In genomic region chr14:34499664-34500063, GRCm38 (mm10) we compare ENCODE assay signal across 13 mouse cellular contexts. TPM values are rescaled to one million over a fixed set of nuclear protein-coding genes. Genes with fewer than 3 reads are reported as not detected.
DNase-seq lines count a peak whose midpoint lies in the region; ATAC-seq and TF ChIP-seq lines count a peak whose summit lies in the region.
"Had no signal": no experiment of that assay in that cellular context is flagged by ENCODE, and none has a peak within 500 bp of the region (broad histone marks: within the 10 kb centered on the region; RNA-seq: fewer than 3 reads in every experiment).

No protein-coding gene starts in this region.

- no peak for DNase-seq in kidney, adult 8-10 months
- DNase-seq in hindbrain, postnatal 0 days (ENCODE audit: low spot score): no peak
- DNase-seq in cerebellum, adult 8-10 months: no peak
- DNase-seq in spleen, postnatal 36 days (ENCODE audit: low spot score in 2 of 2): no peak
- no peak for DNase-seq in gastrocnemius, postnatal 25 days
- DNase-seq: adrenal gland, postnatal 25 days; thymus, postnatal 25 days had no signal

- no peak for TF ChIP-seq CTCF in hindbrain, postnatal 0 days (IDR thresholded peaks at IDR 0.05; ENCODE audit: low read depth)

- 61% methylated on average over 4 of the region's 4 CpGs for WGBS in kidney, embryonic 14.5 days
- 76% methylated on average over 4 of the region's 4 CpGs for WGBS in forebrain, embryonic 12.5 days
- WGBS in hindbrain, postnatal 0 days: 54% methylated on average over 4 of the region's 4 CpGs
- 74% methylated on average over 4 of the region's 4 CpGs for WGBS in neural tube, embryonic 12.5 days

- H3K4me2 ChIP-seq in kidney, embryonic 14.5 days (replicated peaks; ENCODE audit: low read depth, low read length): peak overlapping the region; percentile 58
- H3K4me2 ChIP-seq in forebrain, embryonic 12.5 days: peak overlapping the region; percentile 64
- peak overlapping the region; percentile 76 for H3K4me2 ChIP-seq in hindbrain, postnatal 0 days (ENCODE audit: low read depth, low read length)
- peak overlapping the region; percentile 65; the same call in 1 of the 2 replicates for H3K4me2 ChIP-seq in neural tube, embryonic 12.5 days (replicated peaks)

- H3K9ac ChIP-seq in kidney, embryonic 14.5 days (ENCODE audit: low read depth, low read length): no peak overlapping the region
- no peak overlapping the region for H3K9ac ChIP-seq in forebrain, embryonic 12.5 days
- no peak overlapping the region for H3K9ac ChIP-seq in hindbrain, postnatal 0 days (replicated peaks; ENCODE audit: low read length)
- H3K9ac ChIP-seq in neural tube, embryonic 12.5 days: no peak overlapping the region

- ATAC-seq in kidney, embryonic 14.5 days (ENCODE audit: low FRiP score, low TSS enrichment): no peak
- ATAC-seq in forebrain, embryonic 12.5 days (ENCODE audit: low FRiP score): no peak
- no peak for ATAC-seq in hindbrain, postnatal 0 days
- no peak for ATAC-seq in neural tube, embryonic 12.5 days (ENCODE audit: low FRiP score, low read depth)

- no peaks in the 10 kb centered on the region for H3K27me3 ChIP-seq in kidney, embryonic 14.5 days (ENCODE audit: control insufficient read depth, insufficient read depth, low read length)
- no peaks in the 10 kb centered on the region for H3K27me3 ChIP-seq in forebrain, embryonic 12.5 days
- H3K27me3 ChIP-seq in hindbrain, postnatal 0 days (ENCODE audit: insufficient read depth, low read length): no peaks in the 10 kb centered on the region
- no peaks in the 10 kb centered on the region for H3K27me3 ChIP-seq in neural tube, embryonic 12.5 days (replicated peaks)

- peak overlapping the region; percentile 94; the same call in 1 of the 2 replicates for H3K4me3 ChIP-seq in kidney, embryonic 14.5 days (ENCODE audit: low read length)
- H3K4me3 ChIP-seq in forebrain, embryonic 12.5 days (replicated peaks): no peak overlapping the region
- H3K4me3 ChIP-seq in hindbrain, postnatal 0 days (ENCODE audit: low read length): 0 out of 2 replicates have a peak overlapping the region, but pooled peaks have one; percentile 95
- no peak overlapping the region for H3K4me3 ChIP-seq in neural tube, embryonic 12.5 days

- no peaks in the 10 kb centered on the region for H3K36me3 ChIP-seq in kidney, embryonic 14.5 days (ENCODE audit: control insufficient read depth, insufficient read depth, low read length)
- no peaks in the 10 kb centered on the region for H3K36me3 ChIP-seq in forebrain, embryonic 12.5 days (replicated peaks)
- H3K36me3 ChIP-seq in hindbrain, postnatal 0 days (ENCODE audit: insufficient read depth, low read length): no peaks in the 10 kb centered on the region
- H3K36me3 ChIP-seq in neural tube, embryonic 12.5 days: no peaks in the 10 kb centered on the region

- no peaks in the 10 kb centered on the region for H3K9me3 ChIP-seq in kidney, embryonic 14.5 days (ENCODE audit: control insufficient read depth, low read length)
- H3K9me3 ChIP-seq in forebrain, embryonic 12.5 days: no peaks in the 10 kb centered on the region
- H3K9me3 ChIP-seq in hindbrain, postnatal 0 days (ENCODE audit: low read length): no peaks in the 10 kb centered on the region
- no peaks in the 10 kb centered on the region for H3K9me3 ChIP-seq in neural tube, embryonic 12.5 days

- peaks cover 10% of the 10 kb centered on the region; the same call in 1 of the 2 replicates for H3K4me1 ChIP-seq in kidney, embryonic 14.5 days (ENCODE audit: control insufficient read depth, insufficient read depth, low read length)
- peaks cover 42% of the 10 kb centered on the region for H3K4me1 ChIP-seq in forebrain, embryonic 12.5 days
- H3K4me1 ChIP-seq in hindbrain, postnatal 0 days (ENCODE audit: insufficient read depth, low read length): peaks cover 10% of the 10 kb centered on the region; the same call in 1 of the 2 replicates
- H3K4me1 ChIP-seq in neural tube, embryonic 12.5 days: peaks cover 22% of the 10 kb centered on the region

- no peak overlapping the region for H3K27ac ChIP-seq in kidney, embryonic 14.5 days (ENCODE audit: low read depth, low read length)
- no peak overlapping the region for H3K27ac ChIP-seq in forebrain, embryonic 12.5 days
- H3K27ac ChIP-seq in hindbrain, postnatal 0 days: no peak overlapping the region
- no peak overlapping the region for H3K27ac ChIP-seq in neural tube, embryonic 12.5 days
- H3K27ac ChIP-seq: left cerebral cortex, adult 2 months had no signal

RNA-seq across cellular contexts. Expression of gene Bmpr1a, which starts 3.5 kb away (rescaled TPM):
- 41.7 and 65.8 TPM in 2 replicates for polyA plus RNA-seq in kidney, embryonic 14.5 days (2014; fragmentation: Nextera tagmentation; extraction: Ambion mirVana)
- 47.5 and 49.5 TPM in 2 replicates for polyA plus RNA-seq in forebrain, embryonic 12.5 days (2016; fragmentation: Nextera tagmentation; extraction: Ambion mirVana)
- total RNA-seq in hindbrain, postnatal 0 days (2014; rRNA removed): 52.5 and 53.8 TPM in 2 replicates
- polyA plus RNA-seq in hindbrain, postnatal 0 days (2015; fragmentation: Nextera tagmentation; extraction: Ambion mirVana): 20.6 and 21.1 TPM in 2 replicates
- 35.5 and 37.5 TPM in 2 replicates for polyA plus RNA-seq in neural tube, embryonic 12.5 days (2016; fragmentation: Nextera tagmentation; extraction: Ambion mirVana)
- total RNA-seq in gastrocnemius, postnatal 25 days (2021): 10 to 100 TPM; 54.4 to 56.6 TPM

RNA-seq across cellular contexts. Expression of gene 9230112D13Rik, which starts 22.9 kb away (rescaled TPM):
- not detected in 2 replicates for polyA plus RNA-seq in kidney, embryonic 14.5 days (2014; fragmentation: Nextera tagmentation; extraction: Ambion mirVana)
- not detected in 2 replicates for polyA plus RNA-seq in forebrain, embryonic 12.5 days (2016; fragmentation: Nextera tagmentation; extraction: Ambion mirVana)
- total RNA-seq in hindbrain, postnatal 0 days (2014; rRNA removed): not detected in 2 replicates
- not detected in 2 replicates for polyA plus RNA-seq in hindbrain, postnatal 0 days (2015; fragmentation: Nextera tagmentation; extraction: Ambion mirVana)
- not detected in 2 replicates for polyA plus RNA-seq in neural tube, embryonic 12.5 days (2016; fragmentation: Nextera tagmentation; extraction: Ambion mirVana)
- not detected for total RNA-seq in gastrocnemius, postnatal 25 days (2021)
- total RNA-seq: adrenal gland, postnatal 25 days; ES-E14; granulocyte monocyte progenitor cell, adult 5-6 weeks; left cerebral cortex, adult 2 months had no signal

Comparison
In these comparisons a context has a peak if more than half of its experiments do, and no peak if none do; other contexts are left out.
1. H3K4me3 ChIP-seq: peak in kidney, embryonic 14.5 days (single experiment) and hindbrain, postnatal 0 days (single experiment); none in forebrain, embryonic 12.5 days (single experiment) and neural tube, embryonic 12.5 days (single experiment).
2. Peak in every context shown above with its lines, with median percentiles within 50 percentile points of each other: H3K4me2 ChIP-seq.